Mouse (Mus musculus): ENCODE data around the gene Ribc2. TPM values are rescaled to one million over a fixed set of nuclear protein-coding genes. Genes with fewer than 3 reads are reported as not detected.

The Ribc2 gene
- total RNA-seq (2021) = under 1 TPM in 1 of 2 experiments, not detected in 1; 0.21 TPM
- long read RNA-seq, experiment 1, partial matches to known transcripts = 1 of 1 reads
- long read RNA-seq, experiment 1, other reads (novel, unspliced or antisense) = 0 of 1 reads
- long read RNA-seq, experiment 2, partial matches to known transcripts = 0 of 1 reads
- long read RNA-seq, experiment 2, other reads (novel, unspliced or antisense) = 1 of 1 reads

- DNase-seq (ENCODE audit: low spot score in 2 of 2) = peak; percentile 73 to 77
Measured at GRCm38 (mm10) chr15:85131275-85132192, at the start of gene Ribc2, which contains the start of gene Smc1b. Gene Ribc2 (plus strand): TSS chr15:85132078. Gene Smc1b (minus strand): TSS chr15:85131964.

GRCm38 (mm10) chr15:85085641-85086040 is 46.2 kb upstream of the Ribc2 start:
- peak; percentile 19 to 65 for DNase-seq (ENCODE audit: low spot score in 2 of 2)

- no peak for DNase-seq (ENCODE audit: low spot score in 2 of 2)
Measured at GRCm38 (mm10) chr15:85132193-85132520, 279 bp downstream of the Ribc2 start.

GRCm38 (mm10) chr15:85135143-85135542 is 3.3 kb downstream of the Ribc2 start:
- DNase-seq (ENCODE audit: low spot score in 2 of 2) = no peak

- DNase-seq (ENCODE audit: low spot score in 2 of 2) = no peak
Measured at GRCm38 (mm10) chr15:85141290-85141689, 9.4 kb downstream of the Ribc2 start.

- no peak for DNase-seq (ENCODE audit: low spot score in 2 of 2)
Measured at GRCm38 (mm10) chr15:85142441-85142840, 10.6 kb downstream of the Ribc2 start.

- DNase-seq (ENCODE audit: low spot score in 2 of 2) = no peak
Measured at GRCm38 (mm10) chr15:85143161-85143560, 11.3 kb downstream of the Ribc2 start.

GRCm38 (mm10) chr15:85143747-85144146 is 11.9 kb downstream of the Ribc2 start:
- DNase-seq (ENCODE audit: low spot score in 2 of 2) = no peak

GRCm38 (mm10) chr15:85144249-85144648 is 12.4 kb downstream of the Ribc2 start:
- DNase-seq (ENCODE audit: low spot score in 2 of 2) = no peak

GRCm38 (mm10) chr15:85151433-85151918 is 19.6 kb downstream of the Ribc2 start:
- DNase-seq (ENCODE audit: low spot score in 2 of 2) = peak; percentile 80 to 85

GRCm38 (mm10) chr15:85152577-85152976 is 20.7 kb downstream of the Ribc2 start:
- DNase-seq (ENCODE audit: low spot score in 2 of 2) = no peak

- no peak for DNase-seq (ENCODE audit: low spot score in 2 of 2)
Measured at GRCm38 (mm10) chr15:85154091-85154490, 22.2 kb downstream of the Ribc2 start.

- no peak for DNase-seq (ENCODE audit: low spot score in 2 of 2)
Measured at GRCm38 (mm10) chr15:85156198-85156597, 24.3 kb downstream of the Ribc2 start.

GRCm38 (mm10) chr15:85161416-85161815 is 29.5 kb downstream of the Ribc2 start:
- no peak for DNase-seq (ENCODE audit: low spot score in 2 of 2)

- no peak for DNase-seq (ENCODE audit: low spot score in 2 of 2)
Measured at GRCm38 (mm10) chr15:85162693-85163663, 31.1 kb downstream of the Ribc2 start.

GRCm38 (mm10) chr15:85166433-85166933 is 34.6 kb downstream of the Ribc2 start:
- peak in 1 of 2 experiments; percentile 10 for DNase-seq (ENCODE audit: low spot score in 2 of 2)

GRCm38 (mm10) chr15:85167086-85167679 is 35.3 kb downstream of the Ribc2 start:
- no peak for DNase-seq (ENCODE audit: low spot score in 2 of 2)

- no peak for DNase-seq (ENCODE audit: low spot score in 2 of 2)
Measured at GRCm38 (mm10) chr15:85172054-85172453, 40.2 kb downstream of the Ribc2 start.

- no peak for DNase-seq (ENCODE audit: low spot score in 2 of 2)
Measured at GRCm38 (mm10) chr15:85173425-85173824, 41.5 kb downstream of the Ribc2 start.

GRCm38 (mm10) chr15:85174060-85174459 is 42.2 kb downstream of the Ribc2 start:
- DNase-seq (ENCODE audit: low spot score in 2 of 2) = no peak

Data from layer of hippocampus, postnatal 14 days (tissue).